Mouse (Mus musculus): Measurements from ENCODE around the gene Rpusd3.

Rpusd3 gene

GRCm38 (mm10) chr6:113384351-113384927 is 34.7 kb downstream of the Rpusd3 start:
- no peak for DNase-seq

- DNase-seq = no peak
Measured at GRCm38 (mm10) chr6:113380480-113380879, 38.7 kb downstream of the Rpusd3 start.

GRCm38 (mm10) chr6:113379246-113379645 is 39.9 kb downstream of the Rpusd3 start:
- DNase-seq = no peak

GRCm38 (mm10) chr6:113377496-113378385 is 41.4 kb downstream of the Rpusd3 start, which contains the start of the genes Tada3 and Arpc4:
Tada3 (minus strand) TSS chr6:113377883.
Arpc4 (plus strand) TSS chr6:113378115.
- peak; percentile 94 for DNase-seq

GRCm38 (mm10) chr6:113377172-113377495 is 42.0 kb downstream of the Rpusd3 start:
- no peak for DNase-seq

GRCm38 (mm10) chr6:113373491-113373890 is 45.6 kb downstream of the Rpusd3 start:
- no peak for DNase-seq

- DNase-seq = no peak
Measured at GRCm38 (mm10) chr6:113370194-113370929, 48.8 kb downstream of the Rpusd3 start.

GRCm38 (mm10) chr6:113368577-113368976 is 50.6 kb downstream of the Rpusd3 start:
- no peak for DNase-seq

GRCm38 (mm10) chr6:113368124-113368523 is 51.0 kb downstream of the Rpusd3 start:
- no peak for DNase-seq

- no peak for DNase-seq
Measured at GRCm38 (mm10) chr6:113367574-113367973, 51.6 kb downstream of the Rpusd3 start.

GRCm38 (mm10) chr6:113366639-113367038 is 52.5 kb downstream of the Rpusd3 start:
- no peak for DNase-seq

Measured in lung, postnatal 14 days (tissue).